Mouse (Mus musculus): Measurements from ENCODE around the gene Apoe. TPM values are rescaled to one million over a fixed set of nuclear protein-coding genes. Genes with fewer than 3 reads are reported as not detected.

Apoe gene
- 63.0 and 83.6 TPM in 2 replicates for polyA plus RNA-seq (2016; fragmentation: Nextera tagmentation; extraction: Ambion mirVana)

GRCm38 (mm10) chr7:19698907-19699826 is at the start of gene Apoe:
Gene Apoe, minus strand, starts transcription at chr7:19699188.
- 3% methylated on average over 20 of the region's 20 CpGs for WGBS
- peaks cover 34% of the 10 kb centered on the region for H3K4me1 ChIP-seq
- peak; percentile 63 for DNase-seq (ENCODE audit: low spot score)

GRCm38 (mm10) chr7:19747420-19748218 is 48.6 kb upstream of the Apoe start:
- H3K4me1 ChIP-seq: peaks cover 53% of the 10 kb centered on the region
- H3K36me3 ChIP-seq: peaks cover 24% of the 10 kb centered on the region
- WGBS: 3% methylated on average over 25 of the region's 25 CpGs
- peak overlapping the region; percentile 84 for H3K4me3 ChIP-seq
- DNase-seq (ENCODE audit: low spot score): peak; percentile 44
- peak overlapping the region; percentile 93 for H3K27ac ChIP-seq
- no peaks in the 10 kb centered on the region for H3K9me3 ChIP-seq (replicated peaks)
- no peaks in the 10 kb centered on the region for H3K27me3 ChIP-seq (ENCODE audit: low read depth, poor library complexity, severe bottlenecking)

More at GRCm38 (mm10) chr7:19698907-19699826, at the start of gene Apoe:
- H3K9me3 ChIP-seq (replicated peaks): peaks cover 3% of the 10 kb centered on the region; the same call in 1 of the 2 replicates
- H3K27ac ChIP-seq: peak within 1 kb of the TSS; percentile 73
- peaks cover 42% of the 10 kb centered on the region for H3K36me3 ChIP-seq
- H3K27me3 ChIP-seq (ENCODE audit: low read depth, poor library complexity, severe bottlenecking): no peaks in the 10 kb centered on the region
- peak within 1 kb of the TSS; percentile 50 for H3K4me3 ChIP-seq

- Histone ChIP-seq H3K4me3 (peak overlapping the region; percentile 84), H3K36me3 (peaks cover 26% of the 10 kb centered on the region), H3K27ac (no peak overlapping the region; the same call in 1 of the 2 replicates), H3K27me3 (ENCODE audit: low read depth, poor library complexity, severe bottlenecking) (no peaks in the 10 kb centered on the region), H3K4me1 (peaks cover 60% of the 10 kb centered on the region), H3K9me3 (replicated peaks) (no peaks in the 10 kb centered on the region)
- DNase-seq (ENCODE audit: low spot score): no peak
- WGBS: 31% methylated on average over 6 of the region's 6 CpGs
Measured at GRCm38 (mm10) chr7:19746426-19747201, 47.6 kb upstream of the Apoe start.

- no peak for DNase-seq (ENCODE audit: low spot score)
- 79% methylated on average over 9 of the region's 10 CpGs for WGBS
- Histone ChIP-seq H3K36me3 (peaks cover 33% of the 10 kb centered on the region), H3K4me3 (no peak overlapping the region), H3K9me3 (replicated peaks) (no peaks in the 10 kb centered on the region), H3K27me3 (ENCODE audit: low read depth, poor library complexity, severe bottlenecking) (no peaks in the 10 kb centered on the region), H3K4me1 (peaks cover 66% of the 10 kb centered on the region), H3K27ac (no peak overlapping the region)
Measured at GRCm38 (mm10) chr7:19745971-19746370, 47.0 kb upstream of the Apoe start.

- H3K36me3 ChIP-seq: peaks cover 43% of the 10 kb centered on the region
- H3K27me3 ChIP-seq (ENCODE audit: low read depth, poor library complexity, severe bottlenecking): no peaks in the 10 kb centered on the region
- no peaks in the 10 kb centered on the region for H3K9me3 ChIP-seq (replicated peaks)
- peaks cover 55% of the 10 kb centered on the region for H3K4me1 ChIP-seq
- WGBS: 69% methylated on average over 14 of the region's 14 CpGs
- DNase-seq (ENCODE audit: low spot score): no peak
- no peak overlapping the region for H3K4me3 ChIP-seq
- H3K27ac ChIP-seq: 0 out of 2 replicates have a peak overlapping the region, but pooled peaks have one; percentile 12
Measured at GRCm38 (mm10) chr7:19744590-19745385, 45.8 kb upstream of the Apoe start.

GRCm38 (mm10) chr7:19743791-19744190 is 44.8 kb upstream of the Apoe start:
- WGBS: 91% methylated on average over 6 of the region's 6 CpGs
- no peak for DNase-seq (ENCODE audit: low spot score)
- Histone ChIP-seq H3K36me3 (peaks cover 52% of the 10 kb centered on the region), H3K4me1 (peaks cover 54% of the 10 kb centered on the region), H3K27ac (no peak overlapping the region), H3K4me3 (no peak overlapping the region), H3K27me3 (ENCODE audit: low read depth, poor library complexity, severe bottlenecking) (no peaks in the 10 kb centered on the region), H3K9me3 (replicated peaks) (no peaks in the 10 kb centered on the region)

GRCm38 (mm10) chr7:19742468-19742867 is 43.5 kb upstream of the Apoe start:
- H3K9me3 ChIP-seq (replicated peaks): no peaks in the 10 kb centered on the region
- no peaks in the 10 kb centered on the region for H3K27me3 ChIP-seq (ENCODE audit: low read depth, poor library complexity, severe bottlenecking)
- peaks cover 62% of the 10 kb centered on the region for H3K36me3 ChIP-seq
- H3K4me3 ChIP-seq: no peak overlapping the region
- peaks cover 41% of the 10 kb centered on the region for H3K4me1 ChIP-seq
- WGBS: 53% methylated on average over 5 of the region's 5 CpGs
- DNase-seq (ENCODE audit: low spot score): no peak
- no peak overlapping the region for H3K27ac ChIP-seq

GRCm38 (mm10) chr7:19741329-19742031 is 42.5 kb upstream of the Apoe start:
- H3K36me3 ChIP-seq: peaks cover 72% of the 10 kb centered on the region
- H3K9me3 ChIP-seq (replicated peaks): no peaks in the 10 kb centered on the region
- DNase-seq (ENCODE audit: low spot score): no peak
- 0 out of 2 replicates have a peak overlapping the region, but pooled peaks have one; percentile 10 for H3K4me3 ChIP-seq
- WGBS: 6% methylated on average over 8 of the region's 8 CpGs
- no peak overlapping the region for H3K27ac ChIP-seq
- H3K4me1 ChIP-seq: peaks cover 31% of the 10 kb centered on the region
- H3K27me3 ChIP-seq (ENCODE audit: low read depth, poor library complexity, severe bottlenecking): no peaks in the 10 kb centered on the region

GRCm38 (mm10) chr7:19740269-19740668 is 41.3 kb upstream of the Apoe start:
- Histone ChIP-seq H3K9me3 (replicated peaks) (no peaks in the 10 kb centered on the region; the same call in 1 of the 2 replicates), H3K27ac (no peak overlapping the region), H3K4me1 (peaks cover 22% of the 10 kb centered on the region), H3K36me3 (peaks cover 82% of the 10 kb centered on the region), H3K4me3 (no peak overlapping the region), H3K27me3 (ENCODE audit: low read depth, poor library complexity, severe bottlenecking) (no peaks in the 10 kb centered on the region)
- no peak for DNase-seq (ENCODE audit: low spot score)
- 94% methylated on average over 11 of the region's 11 CpGs for WGBS

- Histone ChIP-seq H3K4me1 (peaks cover 12% of the 10 kb centered on the region), H3K4me3 (no peak overlapping the region), H3K9me3 (replicated peaks) (no peaks in the 10 kb centered on the region; the same call in 1 of the 2 replicates), H3K36me3 (peaks cover 84% of the 10 kb centered on the region), H3K27me3 (ENCODE audit: low read depth, poor library complexity, severe bottlenecking) (no peaks in the 10 kb centered on the region), H3K27ac (no peak overlapping the region)
- WGBS: 91% methylated on average over 3 of the region's 3 CpGs
- no peak for DNase-seq (ENCODE audit: low spot score)
Measured at GRCm38 (mm10) chr7:19738771-19739170, 39.8 kb upstream of the Apoe start.

GRCm38 (mm10) chr7:19736389-19737057 is 37.5 kb upstream of the Apoe start:
- Histone ChIP-seq H3K9me3 (replicated peaks) (no peaks in the 10 kb centered on the region; the same call in 1 of the 2 replicates), H3K4me3 (no peak overlapping the region), H3K4me1 (peaks cover 5% of the 10 kb centered on the region), H3K27me3 (ENCODE audit: low read depth, poor library complexity, severe bottlenecking) (no peaks in the 10 kb centered on the region), H3K27ac (no peak overlapping the region), H3K36me3 (peaks cover 90% of the 10 kb centered on the region)
- 93% methylated on average over 16 of the region's 16 CpGs for WGBS
- no peak for DNase-seq (ENCODE audit: low spot score)
